Mouse (Mus musculus) midbrain, embryonic 13.5 days (tissue): Measurements from ENCODE around the gene Alox12b. TPM values are rescaled to one million over a fixed set of nuclear protein-coding genes. Genes with fewer than 3 reads are reported as not detected.
A peak's percentile ranks its signal among the peaks of the same experiment; 100 is the strongest.

Experiments
- ATAC-seq: fragments of 200-750 bp; cut with Nextera tagmentation; 2 replicates; pipeline ENCODE4 v1.8.0; 2017; ENCODE audit warnings: mild to moderate bottlenecking, moderate TSS enrichment, moderate library complexity
- H3K27ac ChIP-seq: fragments of 300-500 bp; sonication (generic); 2 replicates; pipeline ENCODE4 v1.5.1; 2015; ENCODE audit warnings: inconsistent platforms, mild to moderate bottlenecking, moderate library complexity
- H3K27me3 ChIP-seq: fragments of 300-500 bp; sonication (generic); 2 replicates; pipeline ENCODE4 v1.6.1; 2015; ENCODE audit warnings: mild to moderate bottlenecking, inconsistent platforms
- H3K36me3 ChIP-seq: fragments of 300-500 bp; sonication (generic); 2 replicates; pipeline ENCODE4 v1.6.1; 2015; ENCODE audit warnings: mild to moderate bottlenecking, inconsistent platforms
- H3K4me1 ChIP-seq: fragments of 300-500 bp; sonication (generic); replicated peaks from 2 replicates; pipeline ENCODE4 v1.6.1; 2015; ENCODE audit warnings: inconsistent platforms
- H3K4me2 ChIP-seq: fragments of 300-500 bp; sonication (generic); replicated peaks from 2 replicates; pipeline ENCODE4 v1.6.1; 2015; ENCODE audit warnings: moderate library complexity, mild to moderate bottlenecking, inconsistent platforms
- H3K4me3 ChIP-seq: fragments of 300-500 bp; sonication (generic); replicated peaks from 2 replicates; pipeline ENCODE4 v1.5.1; 2015; ENCODE audit warnings: mild to moderate bottlenecking, inconsistent platforms
- H3K9ac ChIP-seq: fragments of 300-500 bp; sonication (generic); replicated peaks from 2 replicates; pipeline ENCODE4 v1.6.1; 2015; ENCODE audit warnings: mild to moderate bottlenecking, inconsistent platforms
- H3K9me3 ChIP-seq: fragments of 300-500 bp; sonication (generic); 2 replicates; pipeline ENCODE4 v1.6.1; 2016; ENCODE audit warnings: mild to moderate bottlenecking, inconsistent platforms
- WGBS: fragments of 180-500 bp; shearing (Covaris S2); methylation state at CpG from one replicate; pipeline ENCODE4 v1.1.7; 2015; 5-methylcytosine and 5-hydroxymethylcytosine counted together
- polyA plus RNA-seq: library from polyadenylated mRNA; unstranded; fragments of >200 nt; fragmentation: Nextera tagmentation; extraction: Ambion mirVana; gene quantifications from 2 replicates; pipeline ENCODE4 v1.2.1, GENCODE M21; 2015

Gene Alox12b
- polyA plus RNA-seq, result 0.13 TPM in 1 of 2 replicates, not detected in the other

GRCm38 (mm10) chr11:69156800-69157199 lies at the start of gene Alox12b:
Gene Alox12b (plus strand): TSS chr11:69156989.
- H3K4me1 ChIP-seq, result peaks cover 10% of the 10 kb centered on the region
- H3K9ac ChIP-seq, result peak within 1 kb of the TSS; percentile 54; the same call in 1 of the 2 replicates
- WGBS, result 2% methylated on average over 18 of the region's 18 CpGs
- H3K27me3 ChIP-seq, result peaks cover 30% of the 10 kb centered on the region
- H3K27ac ChIP-seq, result no peak within 1 kb of the TSS
- ATAC-seq, result peak; percentile 83
- H3K9me3 ChIP-seq, result no peaks in the 10 kb centered on the region
- H3K36me3 ChIP-seq, result no peaks in the 10 kb centered on the region
- peak within 1 kb of the TSS; percentile 51 for H3K4me2 ChIP-seq
- H3K4me3 ChIP-seq, result peak within 1 kb of the TSS; percentile 26

GRCm38 (mm10) chr11:69107676-69108075 lies 49.1 kb upstream of the Alox12b start:
- H3K4me3 ChIP-seq, result no peak overlapping the region
- 90% methylated on average over 11 of the region's 11 CpGs for WGBS
- no peak for ATAC-seq
- no peak overlapping the region for H3K27ac ChIP-seq
- no peak overlapping the region for H3K9ac ChIP-seq
- H3K9me3 ChIP-seq, result no peaks in the 10 kb centered on the region
- peaks cover 69% of the 10 kb centered on the region for H3K36me3 ChIP-seq
- H3K4me1 ChIP-seq, result peaks cover 12% of the 10 kb centered on the region; the same call in 1 of the 2 replicates
- no peak overlapping the region for H3K4me2 ChIP-seq
- peaks cover 10% of the 10 kb centered on the region; the same call in 1 of the 2 replicates for H3K27me3 ChIP-seq

- Histone ChIP-seq H3K9me3 (no peaks in the 10 kb centered on the region), H3K36me3 (peaks cover 63% of the 10 kb centered on the region), H3K27ac (no peak overlapping the region), H3K4me1 (peaks cover 14% of the 10 kb centered on the region; the same call in 1 of the 2 replicates), H3K27me3 (peaks cover 12% of the 10 kb centered on the region; the same call in 1 of the 2 replicates), H3K4me2 (no peak overlapping the region), H3K9ac (no peak overlapping the region), H3K4me3 (no peak overlapping the region)
- ATAC-seq, result no peak
- 93% methylated on average over 9 of the region's 9 CpGs for WGBS
Measured at GRCm38 (mm10) chr11:69108223-69108622, 48.6 kb upstream of the Alox12b start.

GRCm38 (mm10) chr11:69109032-69109900 lies 47.5 kb upstream of the Alox12b start:
- no peak overlapping the region for H3K4me2 ChIP-seq
- no peak overlapping the region; the same call in 1 of the 2 replicates for H3K9ac ChIP-seq
- H3K36me3 ChIP-seq, result peaks cover 53% of the 10 kb centered on the region
- ATAC-seq, result peak; percentile 32; the same call in 1 of the 2 replicates
- H3K4me3 ChIP-seq, result no peak overlapping the region
- H3K9me3 ChIP-seq, result no peaks in the 10 kb centered on the region
- peaks cover 15% of the 10 kb centered on the region; the same call in 1 of the 2 replicates for H3K27me3 ChIP-seq
- no peak overlapping the region for H3K27ac ChIP-seq
- peaks cover 14% of the 10 kb centered on the region; the same call in 1 of the 2 replicates for H3K4me1 ChIP-seq
- 80% methylated on average over 13 of the region's 13 CpGs for WGBS

GRCm38 (mm10) chr11:69110319-69111046 lies 46.3 kb upstream of the Alox12b start:
- peak; percentile 71 for ATAC-seq
- H3K9ac ChIP-seq, result peak overlapping the region; percentile 28
- under 1% methylated on average over 30 of the region's 30 CpGs for WGBS

GRCm38 (mm10) chr11:69111051-69111810 lies 45.6 kb upstream of the Alox12b start:
- peak overlapping the region; percentile 48 for H3K4me3 ChIP-seq
- WGBS, result 6% methylated on average over 21 of the region's 21 CpGs
- H3K9ac ChIP-seq, result peak overlapping the region; percentile 1
- peaks cover 33% of the 10 kb centered on the region for H3K36me3 ChIP-seq
- H3K4me1 ChIP-seq, result peaks cover 14% of the 10 kb centered on the region; the same call in 1 of the 2 replicates
- no peak overlapping the region for H3K27ac ChIP-seq
- H3K9me3 ChIP-seq, result no peaks in the 10 kb centered on the region
- H3K27me3 ChIP-seq, result peaks cover 27% of the 10 kb centered on the region
- 0 out of 2 replicates have a peak, but pooled peaks have one; percentile 12 for ATAC-seq
- H3K4me2 ChIP-seq, result peak overlapping the region; percentile 55

More at GRCm38 (mm10) chr11:69110319-69111046, 46.3 kb upstream of the Alox12b start:
- H3K4me1 ChIP-seq, result peaks cover 14% of the 10 kb centered on the region; the same call in 1 of the 2 replicates
- no peak overlapping the region for H3K27ac ChIP-seq
- no peaks in the 10 kb centered on the region for H3K9me3 ChIP-seq
- peak overlapping the region; percentile 48 for H3K4me3 ChIP-seq
- H3K4me2 ChIP-seq, result peak overlapping the region; percentile 55
- peaks cover 20% of the 10 kb centered on the region for H3K27me3 ChIP-seq
- H3K36me3 ChIP-seq, result peaks cover 41% of the 10 kb centered on the region

- Histone ChIP-seq H3K9ac (0 out of 2 replicates have a peak overlapping the region, but pooled peaks have one; percentile 1), H3K4me1 (peaks cover 16% of the 10 kb centered on the region), H3K27ac (no peak overlapping the region), H3K9me3 (no peaks in the 10 kb centered on the region), H3K4me3 (no peak overlapping the region), H3K36me3 (peaks cover 28% of the 10 kb centered on the region), H3K4me2 (peak overlapping the region; percentile 55; the same call in 1 of the 2 replicates), H3K27me3 (peaks cover 34% of the 10 kb centered on the region)
- no peak for ATAC-seq
- WGBS, result 61% methylated on average over 4 of the region's 4 CpGs
Measured at GRCm38 (mm10) chr11:69111865-69112264, 44.9 kb upstream of the Alox12b start.

GRCm38 (mm10) chr11:69114018-69114417 lies 42.8 kb upstream of the Alox12b start:
- no peaks in the 10 kb centered on the region for H3K9me3 ChIP-seq
- ATAC-seq, result no peak

GRCm38 (mm10) chr11:69114621-69115020 lies 42.2 kb upstream of the Alox12b start:
- WGBS, result 80% methylated on average over 3 of the region's 3 CpGs
- H3K4me2 ChIP-seq, result no peak overlapping the region
- no peaks in the 10 kb centered on the region for H3K9me3 ChIP-seq
- no peak overlapping the region for H3K4me3 ChIP-seq
- H3K27me3 ChIP-seq, result peaks cover 40% of the 10 kb centered on the region
- H3K4me1 ChIP-seq, result peaks cover 40% of the 10 kb centered on the region
- H3K27ac ChIP-seq, result no peak overlapping the region
- H3K36me3 ChIP-seq, result peaks cover under 1% of the 10 kb centered on the region; the same call in 1 of the 2 replicates
- no peak for ATAC-seq
- no peak overlapping the region for H3K9ac ChIP-seq

More at GRCm38 (mm10) chr11:69114018-69114417, 42.8 kb upstream of the Alox12b start:
- H3K27me3 ChIP-seq, result peaks cover 35% of the 10 kb centered on the region
- WGBS, result 68% methylated on average over 3 of the region's 3 CpGs
- H3K4me1 ChIP-seq, result peaks cover 34% of the 10 kb centered on the region
- H3K4me2 ChIP-seq, result no peak overlapping the region
- peaks cover 6% of the 10 kb centered on the region for H3K36me3 ChIP-seq
- H3K27ac ChIP-seq, result no peak overlapping the region
- no peak overlapping the region for H3K4me3 ChIP-seq
- H3K9ac ChIP-seq, result no peak overlapping the region

- H3K9me3 ChIP-seq, result no peaks in the 10 kb centered on the region
- H3K9ac ChIP-seq, result no peak overlapping the region
- H3K36me3 ChIP-seq, result no peaks in the 10 kb centered on the region
- no peak for ATAC-seq
- H3K4me2 ChIP-seq, result peak overlapping the region; percentile 98
- H3K4me1 ChIP-seq, result peaks cover 52% of the 10 kb centered on the region
- H3K4me3 ChIP-seq, result peak overlapping the region; percentile 82
- H3K27me3 ChIP-seq, result peaks cover 60% of the 10 kb centered on the region
- no peak overlapping the region for H3K27ac ChIP-seq
- WGBS, result 52% methylated on average over 5 of the region's 5 CpGs
Measured at GRCm38 (mm10) chr11:69116843-69117242, 39.9 kb upstream of the Alox12b start.
